Mouse (Mus musculus) spleen, postnatal 0 days (tissue): ENCODE results near the gene Krt79. TPM values are rescaled to one million over a fixed set of nuclear protein-coding genes. Genes with fewer than 3 reads are reported as not detected.

Source experiments
- polyA plus RNA-seq: library from polyadenylated mRNA; unstranded; fragments of >200 nt; fragmentation: Nextera tagmentation; extraction: Ambion mirVana; gene quantifications from 2 replicates; pipeline ENCODE4 v1.2.1, GENCODE M21; 2015

Krt79 gene
- 0.12 and 0.16 TPM in 2 replicates for polyA plus RNA-seq

DNA sequence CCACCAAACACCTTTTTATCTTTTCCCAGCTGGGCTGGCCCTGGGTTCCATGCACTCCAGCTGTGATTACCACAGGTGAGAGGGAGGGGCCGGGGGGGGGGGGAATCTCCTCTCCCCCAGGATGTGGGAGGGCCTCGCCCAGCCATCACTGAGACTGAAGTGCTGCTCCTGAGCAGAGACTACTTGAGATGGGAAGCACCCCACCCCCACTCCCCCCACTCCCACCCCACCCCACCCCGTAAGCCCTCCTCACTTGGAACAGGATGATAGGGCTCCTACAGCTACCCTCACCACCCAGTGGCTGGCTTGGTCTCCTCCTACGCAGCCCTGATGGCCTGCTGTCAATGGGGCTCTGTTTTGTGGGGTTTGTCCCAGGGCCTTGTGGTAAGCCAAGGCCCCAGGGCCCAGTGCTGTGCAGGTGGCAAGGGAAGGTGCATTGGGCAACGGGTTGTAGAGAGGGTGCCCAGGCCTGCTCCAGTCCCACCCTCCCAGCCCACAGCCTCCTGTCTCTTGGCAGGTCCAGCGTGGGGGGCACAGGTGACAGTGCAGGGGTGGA, at the start of gene Krt79:
Gene Krt79, minus strand, starts transcription at position 51 of the 556 bp plus-strand sequence.

DNA sequence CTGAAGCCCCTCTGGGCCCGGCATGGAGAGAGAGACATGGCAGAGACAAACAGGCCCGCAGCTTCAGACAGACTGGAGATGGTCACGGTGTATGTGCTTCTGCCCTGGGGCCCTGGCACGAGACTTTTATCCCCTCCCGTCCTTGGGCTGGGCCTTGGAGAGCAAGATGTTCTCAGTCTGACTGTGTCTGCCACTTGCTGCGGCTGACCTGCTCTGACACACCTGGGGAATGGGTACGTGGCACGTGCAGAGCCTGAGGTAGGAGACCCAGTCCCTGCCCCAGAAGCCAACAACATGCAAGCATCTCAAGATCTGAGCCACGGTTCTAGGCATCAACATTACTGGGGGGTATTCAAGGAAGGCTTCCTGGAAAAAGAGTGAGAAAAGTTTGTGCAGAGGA, 14.1 kb upstream of the Krt79 start, which contains the start of gene Krt78:
Gene Krt78, minus strand, starts transcription at position 101 of the 400 bp plus-strand sequence.

DNA sequence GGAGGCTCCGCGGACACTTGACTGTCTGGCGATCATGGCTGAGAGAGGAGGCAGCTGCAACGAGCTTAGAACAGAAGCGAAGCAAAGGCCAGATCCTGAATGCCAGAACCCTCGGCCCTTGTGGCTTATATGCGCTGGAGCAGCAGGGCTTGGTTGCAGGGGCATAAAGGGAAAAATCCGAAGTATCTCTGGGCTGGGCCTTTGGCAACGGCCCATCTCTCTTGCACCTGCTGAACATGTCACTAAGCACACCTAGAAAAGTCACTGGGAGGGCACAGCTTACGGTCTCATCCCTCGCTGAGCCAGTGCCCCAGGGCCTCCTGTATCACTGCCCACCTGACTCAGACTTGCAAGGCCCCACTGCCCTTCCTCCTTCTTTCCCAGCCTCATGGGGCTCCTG, 15.5 kb downstream of the Krt79 start, which contains the start of gene Krt4:
Gene Krt4, minus strand, starts transcription at position 101 of the 400 bp plus-strand sequence.

DNA sequence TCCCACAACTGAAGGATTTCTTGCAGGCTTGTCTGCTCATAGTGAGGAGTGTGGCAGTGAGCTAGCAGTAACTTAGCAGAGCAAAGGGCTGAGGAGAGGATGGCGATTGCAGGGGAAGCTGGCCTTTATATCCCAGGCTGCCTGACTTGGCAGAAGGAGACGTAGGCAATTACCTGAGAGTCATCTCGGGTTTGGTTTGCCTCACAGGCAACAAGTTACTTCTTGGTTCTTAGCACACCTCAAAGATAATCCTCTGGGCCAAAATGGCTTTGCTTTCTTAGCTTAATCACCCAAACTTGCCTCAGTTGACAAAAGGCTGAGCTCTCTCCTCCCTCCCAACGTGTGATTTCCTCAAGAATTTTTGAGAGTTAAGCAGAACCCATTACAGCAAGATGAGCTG, 47.3 kb downstream of the Krt79 start, which contains the start of gene Krt76:
Gene Krt76, minus strand, starts transcription at position 101 of the 400 bp plus-strand sequence.

Other genes with a start within 250 kb of the Krt79 start
- gene Krt6a, start 246.0 kb downstream of the Krt79 start, polyA plus RNA-seq, result 0.14 TPM in 1 of 2 replicates, not detected in the other
- 0.06 and 0.11 TPM in 2 replicates for gene Krt5, start 227.4 kb downstream of the Krt79 start, polyA plus RNA-seq
- gene Krt71, start 197.2 kb downstream of the Krt79 start, polyA plus RNA-seq, result not detected in 2 replicates
- gene Krt72, start 153.9 kb downstream of the Krt79 start, polyA plus RNA-seq, result not detected in 2 replicates
- not detected in 2 replicates for gene Krt73, start 138.0 kb downstream of the Krt79 start, polyA plus RNA-seq
- gene Krt2, start 122.2 kb downstream of the Krt79 start, polyA plus RNA-seq, result not detected in 2 replicates
- gene Krt1, start 89.5 kb downstream of the Krt79 start, polyA plus RNA-seq, result 0.40 and 0.72 TPM in 2 replicates
- gene Krt77, start 70.6 kb downstream of the Krt79 start, polyA plus RNA-seq, result not detected in 2 replicates
- not detected in 2 replicates for gene Krt76, start 47.4 kb downstream of the Krt79 start, polyA plus RNA-seq
- gene Krt4, start 15.6 kb downstream of the Krt79 start, polyA plus RNA-seq, result 0.59 and 1.5 TPM in 2 replicates
- gene Krt78, start 14.0 kb upstream of the Krt79 start, polyA plus RNA-seq, result not detected in 2 replicates
- gene Krt8, start 64.2 kb upstream of the Krt79 start, polyA plus RNA-seq, result 9.5 and 10.6 TPM in 2 replicates
- gene Krt18, start 87.9 kb upstream of the Krt79 start, polyA plus RNA-seq, result 6.5 and 7.8 TPM in 2 replicates
- gene Eif4b, start 133.4 kb upstream of the Krt79 start, polyA plus RNA-seq, result 65.4 and 69.7 TPM in 2 replicates
- gene Tns2, start 160.1 kb upstream of the Krt79 start, polyA plus RNA-seq, result 12.3 and 17.0 TPM in 2 replicates
- gene Spryd3, start 195.9 kb upstream of the Krt79 start, polyA plus RNA-seq, result 12.9 and 13.5 TPM in 2 replicates
- 38.6 and 49.8 TPM in 2 replicates for gene Igfbp6, start 204.0 kb upstream of the Krt79 start, polyA plus RNA-seq
- 3.5 and 3.6 TPM in 2 replicates for gene Soat2, start 210.2 kb upstream of the Krt79 start, polyA plus RNA-seq